Mouse (Mus musculus) ovary, postnatal 10 days (tissue): ENCODE data around the gene Grb10.

Experiments
- DNase-seq: peaks from one replicate; pipeline ENCODE4 v3.0.0; 2022; ENCODE audit warnings: low spot score

Grb10 gene

GRCm38 (mm10) chr11:12038470-12038985 lies at the start of gene Grb10:
Gene Grb10, minus strand, starts transcription at chr11:12038683.
- DNase-seq: no peak

- no peak for DNase-seq
Measured at GRCm38 (mm10) chr11:12081638-12082037, 43.2 kb upstream of the Grb10 start.

- no peak for DNase-seq
Measured at GRCm38 (mm10) chr11:12079231-12079630, 40.7 kb upstream of the Grb10 start.

- DNase-seq: no peak
Measured at GRCm38 (mm10) chr11:12075449-12075848, 37.0 kb upstream of the Grb10 start.

GRCm38 (mm10) chr11:12073394-12074226 lies 35.1 kb upstream of the Grb10 start:
- DNase-seq: no peak

GRCm38 (mm10) chr11:12072322-12072721 lies 33.8 kb upstream of the Grb10 start:
- no peak for DNase-seq

GRCm38 (mm10) chr11:12059005-12059404 lies 20.5 kb upstream of the Grb10 start:
- no peak for DNase-seq

GRCm38 (mm10) chr11:12048547-12049327 lies 10.3 kb upstream of the Grb10 start:
- DNase-seq: no peak

GRCm38 (mm10) chr11:12048135-12048534 lies 9.7 kb upstream of the Grb10 start:
- DNase-seq: no peak

GRCm38 (mm10) chr11:12044245-12044644 lies 5.8 kb upstream of the Grb10 start:
- DNase-seq: no peak

GRCm38 (mm10) chr11:12041787-12042186 lies 3.3 kb upstream of the Grb10 start:
- DNase-seq: no peak

- DNase-seq: no peak
Measured at GRCm38 (mm10) chr11:12041379-12041778, 2.9 kb upstream of the Grb10 start.

- no peak for DNase-seq
Measured at GRCm38 (mm10) chr11:12040391-12040790, 1.9 kb upstream of the Grb10 start.

- DNase-seq: no peak
Measured at GRCm38 (mm10) chr11:12039748-12040147, 1.3 kb upstream of the Grb10 start.

GRCm38 (mm10) chr11:12039098-12039497 lies 615 bp upstream of the Grb10 start:
- no peak for DNase-seq

- DNase-seq: no peak
Measured at GRCm38 (mm10) chr11:12037689-12038469, 604 bp downstream of the Grb10 start.

GRCm38 (mm10) chr11:12037075-12037686 lies 1.3 kb downstream of the Grb10 start:
- DNase-seq: peak; percentile 23

GRCm38 (mm10) chr11:12035916-12036910 lies 2.3 kb downstream of the Grb10 start:
- DNase-seq: no peak

- no peak for DNase-seq
Measured at GRCm38 (mm10) chr11:12035324-12035723, 3.2 kb downstream of the Grb10 start.

- no peak for DNase-seq
Measured at GRCm38 (mm10) chr11:12034781-12035180, 3.7 kb downstream of the Grb10 start.
